Mouse (Mus musculus): ENCODE measurements around the gene Scaf4.

GRCm38 (mm10) chr16:90176472-90176871, 107.8 kb downstream of the Scaf4 start:
- TF ChIP-seq CTCF (IDR thresholded peaks at IDR 0.05) (no peak), EP300 (IDR thresholded peaks at IDR 0.05) (no peak)

Measured in lung, postnatal 0 days (tissue).